Mouse (Mus musculus) limb, embryonic 14.5 days (tissue): ENCODE measurements around the gene Bbs9. TPM values are rescaled to one million over a fixed set of nuclear protein-coding genes. Genes with fewer than 3 reads are reported as not detected.

ENCODE experiments used
- ATAC-seq: fragments of 200-750 bp; cut with Nextera tagmentation; 2 replicates; pipeline ENCODE4 v1.8.0; 2017; ENCODE audit warnings: low read depth, moderate number of reproducible peaks, moderate TSS enrichment; ENCODE audit not compliant: low FRiP score
- DNase-seq: peaks from one replicate; pipeline ENCODE4 v3.0.0-alpha.2; 2015; ENCODE audit warnings: low spot score
- H3K27ac ChIP-seq: fragments of 300-500 bp; sonication (generic); replicated peaks from 2 replicates; pipeline ENCODE4 v1.5.1; 2014; ENCODE audit warnings: low read depth, mild to moderate bottlenecking, low read length, moderate library complexity, mixed read lengths
- H3K27me3 ChIP-seq: fragments of 300-500 bp; sonication (generic); 2 replicates; pipeline ENCODE4 v1.6.1; 2014; ENCODE audit warnings: low read length, mixed read lengths; ENCODE audit not compliant: control insufficient read depth, insufficient read depth
- H3K36me3 ChIP-seq: fragments of 300-500 bp; sonication (generic); 2 replicates; pipeline ENCODE4 v1.6.1; 2014; ENCODE audit warnings: mild to moderate bottlenecking, low read length, moderate library complexity, mixed read lengths; ENCODE audit not compliant: control insufficient read depth, insufficient read depth
- H3K4me1 ChIP-seq: fragments of 300-500 bp; sonication (generic); 2 replicates; pipeline ENCODE4 v1.6.1; 2014; ENCODE audit warnings: antibody characterized with exemption, low read length, mixed read lengths; ENCODE audit not compliant: control insufficient read depth, insufficient read depth
- H3K4me2 ChIP-seq: fragments of 300-500 bp; sonication (generic); replicated peaks from 2 replicates; pipeline ENCODE4 v1.6.1; 2014; ENCODE audit warnings: low read depth, mild to moderate bottlenecking, low read length, moderate library complexity; ENCODE audit not compliant: severe bottlenecking
- H3K4me3 ChIP-seq: fragments of 300-500 bp; sonication (generic); replicated peaks from 2 replicates; pipeline ENCODE4 v1.5.1; 2014; ENCODE audit warnings: low read length
- H3K9ac ChIP-seq: fragments of 300-500 bp; sonication (generic); 2 replicates; pipeline ENCODE4 v1.6.1; 2014; ENCODE audit warnings: mild to moderate bottlenecking, low read depth, low read length, moderate library complexity; ENCODE audit not compliant: severe bottlenecking
- H3K9me3 ChIP-seq: fragments of 300-500 bp; sonication (generic); 2 replicates; pipeline ENCODE4 v1.6.1; 2016; ENCODE audit warnings: low read length; ENCODE audit not compliant: control insufficient read depth
- POLR2A ChIP-seq: fragments of 200-500 bp; IDR thresholded peaks from 2 replicates; pipeline ENCODE4 v1.8.0; 2012; ENCODE audit warnings: inconsistent platforms, mild to moderate bottlenecking, moderate library complexity, borderline replicate concordance; ENCODE audit not compliant: insufficient read depth, insufficient read length; ENCODE audit errors: extremely low read depth
- WGBS: fragments of 180-500 bp; shearing (Covaris S2); extraction: QIAGEN DNeasy Blood & Tissue Kit; methylation state at CpG from one replicate; pipeline ENCODE4 v1.1.7; 2014; 5-methylcytosine and 5-hydroxymethylcytosine counted together
- polyA plus RNA-seq, 2 experiments: library from polyadenylated mRNA; depleted of rRNA in 1 of 2; stranded (reverse) in 1 of 2; unstranded in 1 of 2; fragments of >200 nt; fragmentation: Nextera tagmentation in 1 of 2; extraction: Ambion mirVana in 1 of 2; gene quantifications; 2 replicates each; pipeline versions ENCODE4 v1.2.1 to v1.2.3; 2012 to 2014

The Bbs9 gene
- polyA plus RNA-seq, 2 experiments: 12.7 to 15.7 TPM

- 90% methylated on average over 12 of the region's 12 CpGs for WGBS
- H3K4me2 ChIP-seq: no peak overlapping the region
- no peaks in the 10 kb centered on the region for H3K4me1 ChIP-seq
- no peak overlapping the region for H3K9ac ChIP-seq
- H3K27me3 ChIP-seq: no peaks in the 10 kb centered on the region
- no peak for TF ChIP-seq POLR2A
- ATAC-seq: no peak
- no peaks in the 10 kb centered on the region for H3K36me3 ChIP-seq
- no peak overlapping the region for H3K27ac ChIP-seq
- DNase-seq: no peak
- H3K9me3 ChIP-seq: no peaks in the 10 kb centered on the region
- no peak overlapping the region for H3K4me3 ChIP-seq
Measured at GRCm38 (mm10) chr9:22484562-22485308, 9.2 kb downstream of the Bbs9 start.

GRCm38 (mm10) chr9:22486211-22486610, 10.7 kb downstream of the Bbs9 start:
- no peak for TF ChIP-seq POLR2A
- H3K9me3 ChIP-seq: no peaks in the 10 kb centered on the region
- DNase-seq: no peak
- no peaks in the 10 kb centered on the region for H3K36me3 ChIP-seq
- H3K4me2 ChIP-seq: no peak overlapping the region
- no peak overlapping the region for H3K4me3 ChIP-seq
- H3K9ac ChIP-seq: no peak overlapping the region
- H3K27ac ChIP-seq: no peak overlapping the region
- ATAC-seq: no peak
- 91% methylated on average over 7 of the region's 7 CpGs for WGBS
- H3K4me1 ChIP-seq: no peaks in the 10 kb centered on the region
- no peaks in the 10 kb centered on the region for H3K27me3 ChIP-seq

GRCm38 (mm10) chr9:22488963-22489362, 13.4 kb downstream of the Bbs9 start:
- ATAC-seq: no peak
- H3K27ac ChIP-seq: no peak overlapping the region
- 34% methylated on average over 9 of the region's 9 CpGs for WGBS

GRCm38 (mm10) chr9:22494203-22494807, 18.8 kb downstream of the Bbs9 start:
- H3K27me3 ChIP-seq: no peaks in the 10 kb centered on the region
- no peak for ATAC-seq
- no peaks in the 10 kb centered on the region for H3K9me3 ChIP-seq
- H3K9ac ChIP-seq: no peak overlapping the region
- H3K4me1 ChIP-seq: no peaks in the 10 kb centered on the region
- no peak for TF ChIP-seq POLR2A
- H3K4me3 ChIP-seq: no peak overlapping the region
- no peak overlapping the region for H3K27ac ChIP-seq
- WGBS: 82% methylated on average over 9 of the region's 9 CpGs
- no peak for DNase-seq
- no peaks in the 10 kb centered on the region; the same call in 1 of the 2 replicates for H3K36me3 ChIP-seq
- H3K4me2 ChIP-seq: no peak overlapping the region

More at GRCm38 (mm10) chr9:22488963-22489362, 13.4 kb downstream of the Bbs9 start:
- Histone ChIP-seq H3K9ac (no peak overlapping the region), H3K4me1 (no peaks in the 10 kb centered on the region), H3K4me2 (no peak overlapping the region), H3K36me3 (no peaks in the 10 kb centered on the region; the same call in 1 of the 2 replicates), H3K4me3 (no peak overlapping the region), H3K27me3 (no peaks in the 10 kb centered on the region), H3K9me3 (no peaks in the 10 kb centered on the region)
- DNase-seq: no peak
- no peak for TF ChIP-seq POLR2A

- no peaks in the 10 kb centered on the region for H3K9me3 ChIP-seq
- 94% methylated on average over 2 of the region's 2 CpGs for WGBS
- H3K27ac ChIP-seq: no peak overlapping the region
- DNase-seq: no peak
- H3K4me3 ChIP-seq: no peak overlapping the region
- TF ChIP-seq POLR2A: no peak
- no peak for ATAC-seq
- no peaks in the 10 kb centered on the region for H3K4me1 ChIP-seq
- H3K4me2 ChIP-seq: no peak overlapping the region
- no peaks in the 10 kb centered on the region for H3K27me3 ChIP-seq
- H3K9ac ChIP-seq: no peak overlapping the region
- H3K36me3 ChIP-seq: no peaks in the 10 kb centered on the region; the same call in 1 of the 2 replicates
Measured at GRCm38 (mm10) chr9:22495133-22495532, 19.6 kb downstream of the Bbs9 start.
